Mouse (Mus musculus) small intestine, adult 2 months (tissue): ENCODE measurements around the gene Ipo13. TPM values are rescaled to one million over a fixed set of nuclear protein-coding genes. Genes with fewer than 3 reads are reported as not detected.

Source experiments
- H3K27ac ChIP-seq: fragments of 200-500 bp; 2 replicates; pipeline ENCODE4 v1.5.1; 2012; ENCODE audit warnings: low read depth, low read length, control low read depth, inconsistent platforms; ENCODE audit not compliant: insufficient read depth
- H3K27me3 ChIP-seq: fragments of 200-500 bp; 2 replicates; pipeline ENCODE4 v1.6.1; 2012; ENCODE audit warnings: mild to moderate bottlenecking, moderate library complexity, low read length, inconsistent platforms; ENCODE audit not compliant: control insufficient read depth, insufficient read depth
- H3K36me3 ChIP-seq: fragments of 200-500 bp; 2 replicates; pipeline ENCODE4 v1.6.1; 2012; ENCODE audit warnings: mild to moderate bottlenecking, low read length, control low read depth, inconsistent platforms; ENCODE audit not compliant: control insufficient read depth, insufficient read depth
- H3K4me1 ChIP-seq: fragments of 200-500 bp; 2 replicates; pipeline ENCODE4 v1.6.1; 2012; ENCODE audit warnings: low read length, inconsistent platforms, mixed read lengths; ENCODE audit not compliant: control insufficient read depth, insufficient read depth, insufficient read length
- H3K4me3 ChIP-seq: fragments of 200-500 bp; 2 replicates; pipeline ENCODE4 v1.5.1; 2012; ENCODE audit warnings: low read depth, mild to moderate bottlenecking, control low read depth, inconsistent platforms, low read length, moderate library complexity
- CTCF ChIP-seq: fragments of 200-500 bp; IDR thresholded peaks from 2 replicates; pipeline ENCODE4 v1.5.1; 2012; ENCODE audit warnings: low read depth, mild to moderate bottlenecking, control low read depth, inconsistent platforms, low read length, moderate library complexity, mixed read lengths; ENCODE audit not compliant: insufficient replicate concordance, insufficient read length; ENCODE audit errors: extremely low read depth
- POLR2A ChIP-seq: fragments of 200-500 bp; IDR thresholded peaks from 2 replicates; pipeline ENCODE4 v1.6.1; 2012; ENCODE audit warnings: low read depth, mild to moderate bottlenecking, control low read depth, inconsistent platforms, low read length, moderate library complexity
- WGBS: fragments of 180-500 bp; shearing (Covaris S2); methylation state at CpG from one replicate; pipeline ENCODE4 v1.1.7; 2018; 5-methylcytosine and 5-hydroxymethylcytosine counted together
- polyA plus RNA-seq: library from polyadenylated mRNA; depleted of rRNA; stranded (reverse); fragments of >200 nt; gene quantifications from 2 replicates; pipeline ENCODE4 v1.2.3, GENCODE M21; 2012

Ipo13 gene
- polyA plus RNA-seq, 1 experiment = 36.8 TPM

DNA sequence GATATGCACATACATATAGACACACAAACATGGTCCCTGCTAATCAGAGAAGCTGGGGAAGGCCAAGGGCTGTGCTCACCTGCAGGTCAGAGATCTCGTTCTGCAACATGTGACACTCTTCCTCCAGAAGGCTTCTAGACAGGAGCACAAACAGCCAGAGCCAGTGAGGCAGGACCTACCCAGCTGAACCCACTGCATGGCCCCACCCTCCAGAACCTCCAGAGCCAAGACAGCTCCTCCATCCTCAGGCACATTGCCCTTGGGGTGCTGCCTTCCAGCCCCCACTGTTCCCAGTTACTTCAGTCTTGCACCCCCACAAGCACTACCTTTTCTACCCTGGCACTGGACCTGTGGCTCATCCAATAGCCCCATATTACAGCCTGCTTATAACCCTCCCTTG, 44.4 kb downstream of the Ipo13 start:
- peaks cover 12% of the 10 kb centered on the region for H3K4me1 ChIP-seq
- H3K27me3 ChIP-seq = no peaks in the 10 kb centered on the region
- no peak overlapping the region for H3K4me3 ChIP-seq
- H3K36me3 ChIP-seq = no peaks in the 10 kb centered on the region
- 38% methylated on average over 1 of the region's 1 CpGs for WGBS
- no peak overlapping the region for H3K27ac ChIP-seq
- no peak for TF ChIP-seq CTCF
- no peak for TF ChIP-seq POLR2A

DNA sequence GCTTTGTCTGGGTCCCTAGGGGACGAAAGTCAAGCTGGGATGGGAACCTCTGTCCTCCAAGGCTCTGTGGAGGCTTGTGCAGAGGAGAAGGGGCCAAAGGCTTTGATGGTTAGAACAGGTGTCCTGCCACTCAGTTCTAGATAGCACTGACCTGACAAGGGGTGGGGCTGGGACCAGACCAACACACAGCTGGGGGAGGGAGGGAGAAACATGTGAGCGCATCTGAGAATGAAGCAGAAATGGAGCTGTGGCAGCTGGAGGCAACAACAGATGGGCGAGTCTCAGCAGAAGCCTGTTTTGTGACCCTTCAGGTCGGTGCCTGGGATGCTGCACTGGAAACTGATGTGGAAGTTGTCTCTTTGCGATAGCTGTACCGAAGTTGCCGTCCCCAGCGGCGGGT, 45.5 kb downstream of the Ipo13 start:
- H3K27me3 ChIP-seq = no peaks in the 10 kb centered on the region
- peaks cover 12% of the 10 kb centered on the region for H3K4me1 ChIP-seq
- no peaks in the 10 kb centered on the region for H3K36me3 ChIP-seq
- TF ChIP-seq POLR2A (no peak), CTCF (no peak)
- H3K4me3 ChIP-seq = no peak overlapping the region
- no peak overlapping the region for H3K27ac ChIP-seq
- 77% methylated on average over 9 of the region's 9 CpGs for WGBS

DNA sequence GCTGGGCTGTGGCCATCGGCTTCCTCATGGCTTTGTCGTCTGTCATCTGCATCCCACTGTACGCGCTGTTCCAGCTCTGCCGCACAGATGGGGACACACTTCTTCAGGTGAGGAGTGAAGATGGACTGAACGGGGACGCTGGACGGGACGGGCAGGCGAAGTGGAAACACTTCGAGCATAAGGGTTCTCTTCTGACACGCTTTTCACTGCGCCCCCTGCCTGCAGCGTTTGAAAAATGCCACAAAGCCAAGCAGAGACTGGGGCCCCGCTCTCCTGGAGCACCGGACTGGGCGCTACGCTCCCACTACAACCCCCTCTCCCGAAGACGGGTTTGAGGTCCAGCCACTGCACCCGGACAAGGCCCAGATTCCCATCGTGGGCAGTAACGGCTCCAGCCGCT, 47.0 kb downstream of the Ipo13 start:
- 34% methylated on average over 24 of the region's 24 CpGs for WGBS
- H3K27ac ChIP-seq = no peak overlapping the region
- peak; percentile 52; the same call in 1 of the 2 replicates for TF ChIP-seq CTCF
- no peak for TF ChIP-seq POLR2A
- no peak overlapping the region for H3K4me3 ChIP-seq
- no peaks in the 10 kb centered on the region for H3K36me3 ChIP-seq
- no peaks in the 10 kb centered on the region for H3K27me3 ChIP-seq
- H3K4me1 ChIP-seq = peaks cover 12% of the 10 kb centered on the region

DNA sequence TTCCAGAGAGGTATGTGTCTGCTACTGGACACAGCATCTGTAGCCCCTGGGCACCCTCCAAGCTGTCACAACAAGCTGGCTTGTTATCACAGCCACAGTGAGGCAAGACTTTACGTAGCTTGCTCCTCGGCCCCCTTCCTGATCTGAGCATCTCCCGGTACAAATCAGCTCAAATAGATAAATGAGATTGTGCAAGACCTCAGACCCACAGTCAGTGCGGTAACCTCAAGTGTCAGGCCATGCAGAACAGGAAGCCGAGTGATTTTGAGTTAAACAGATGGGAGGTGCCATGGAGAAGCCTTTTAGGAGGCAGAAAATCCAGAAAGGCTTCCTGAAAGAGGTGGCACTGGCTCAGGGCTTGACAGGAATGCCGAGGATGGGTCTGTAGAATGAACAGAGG, 47.8 kb downstream of the Ipo13 start:
- no peaks in the 10 kb centered on the region for H3K36me3 ChIP-seq
- WGBS = 77% methylated on average over 6 of the region's 6 CpGs
- no peaks in the 10 kb centered on the region for H3K27me3 ChIP-seq
- H3K4me3 ChIP-seq = no peak overlapping the region
- H3K4me1 ChIP-seq = peaks cover 9% of the 10 kb centered on the region
- H3K27ac ChIP-seq = no peak overlapping the region
- TF ChIP-seq CTCF = no peak
- TF ChIP-seq POLR2A = no peak

DNA sequence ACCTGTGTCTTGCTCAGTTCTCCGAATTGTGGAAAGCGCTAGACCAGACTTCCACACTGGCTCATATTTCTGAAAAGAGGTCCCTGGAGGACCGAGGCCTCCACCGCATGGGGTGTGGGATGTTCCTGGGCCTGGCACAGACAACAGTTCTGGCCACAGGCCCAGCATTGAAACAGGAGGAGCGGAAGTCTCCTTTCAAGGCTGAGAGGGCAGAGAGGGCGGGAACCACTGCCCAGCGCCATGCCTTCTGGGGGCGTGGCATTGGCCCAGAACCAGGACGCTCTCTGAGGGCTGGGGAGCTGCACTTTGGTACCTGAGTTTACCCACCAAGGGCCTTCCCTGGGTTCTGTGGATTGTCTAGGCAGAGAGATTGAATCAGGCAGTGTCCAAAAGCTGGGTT, 48.7 kb downstream of the Ipo13 start:
- TF ChIP-seq CTCF (no peak), POLR2A (no peak)
- peaks cover 9% of the 10 kb centered on the region for H3K4me1 ChIP-seq

DNA sequence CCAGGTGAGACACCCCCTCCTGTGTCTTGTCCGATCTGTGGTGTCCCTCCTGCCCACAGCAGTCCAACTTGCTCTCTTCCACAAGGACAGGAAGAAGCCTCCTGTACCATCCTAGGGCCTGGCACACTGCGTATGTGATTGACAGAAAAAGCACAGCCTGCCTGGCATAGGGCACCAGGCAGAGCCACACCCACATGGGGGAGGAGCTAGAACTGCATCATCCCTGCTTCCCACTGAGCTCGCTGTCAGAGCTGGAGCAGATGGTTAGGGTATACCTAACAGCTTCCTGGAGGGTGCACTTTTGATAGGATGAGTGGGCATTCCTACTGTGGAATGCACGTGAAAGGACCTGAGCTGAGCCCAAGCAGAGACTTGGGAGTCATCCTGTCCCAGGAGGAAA, 52.0 kb downstream of the Ipo13 start:
- 56% methylated on average over 4 of the region's 4 CpGs for WGBS
- H3K4me3 ChIP-seq = no peak overlapping the region
- no peaks in the 10 kb centered on the region for H3K36me3 ChIP-seq
- TF ChIP-seq POLR2A (no peak), CTCF (no peak)
- H3K27ac ChIP-seq = no peak overlapping the region
- H3K4me1 ChIP-seq = peaks cover 19% of the 10 kb centered on the region
- H3K27me3 ChIP-seq = no peaks in the 10 kb centered on the region

More for the DNA sequence above, 48.7 kb downstream of the Ipo13 start:
- Histone ChIP-seq H3K27ac (no peak overlapping the region), H3K4me3 (no peak overlapping the region), H3K36me3 (no peaks in the 10 kb centered on the region), H3K27me3 (no peaks in the 10 kb centered on the region)
- 26% methylated on average over 9 of the region's 9 CpGs for WGBS

DNA sequence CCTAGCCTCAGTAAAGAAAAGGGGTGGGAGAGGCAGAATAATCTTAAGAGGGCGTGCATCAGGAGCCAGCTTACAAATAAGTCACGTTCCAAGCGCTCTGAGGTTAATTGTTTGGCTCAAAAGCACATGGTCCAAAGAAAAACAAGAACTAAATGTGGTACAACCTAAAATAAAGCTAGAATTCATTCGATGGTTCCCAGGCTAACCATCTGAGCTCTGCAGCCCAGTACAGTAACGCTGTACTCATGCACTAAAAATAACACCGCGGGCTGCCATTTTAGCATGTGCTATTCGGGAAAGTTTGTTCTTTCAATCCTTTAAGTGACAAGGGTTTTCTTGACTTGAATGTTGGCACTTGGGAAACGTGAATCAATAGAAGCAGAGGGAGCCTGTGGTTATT, 54.2 kb downstream of the Ipo13 start:
- Histone ChIP-seq H3K27ac (no peak overlapping the region), H3K4me3 (no peak overlapping the region), H3K4me1 (peaks cover 10% of the 10 kb centered on the region), H3K27me3 (no peaks in the 10 kb centered on the region), H3K36me3 (no peaks in the 10 kb centered on the region; the same call in 1 of the 2 replicates)
- 83% methylated on average over 9 of the region's 9 CpGs for WGBS
- TF ChIP-seq POLR2A = no peak
- TF ChIP-seq CTCF = no peak

DNA sequence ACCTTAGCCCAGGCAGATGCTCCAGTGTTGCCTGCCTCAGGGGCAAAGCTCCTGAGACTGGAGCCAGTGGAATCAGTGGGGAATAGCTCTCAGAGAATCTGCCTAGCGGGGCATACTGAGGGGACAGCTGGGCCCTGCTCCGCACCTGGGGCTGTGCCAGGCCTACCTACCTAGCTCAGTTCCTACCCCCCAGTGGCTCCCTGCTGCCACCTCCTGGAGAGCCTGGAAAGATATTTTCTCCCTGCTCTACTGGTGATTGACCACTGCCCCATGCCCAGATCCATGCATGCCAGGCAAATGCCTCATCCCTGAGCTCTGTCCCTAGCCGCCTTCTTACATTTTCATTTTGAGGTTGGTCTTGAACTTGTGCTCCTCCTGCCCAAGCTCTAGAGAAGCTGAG, 56.0 kb downstream of the Ipo13 start:
- Histone ChIP-seq H3K27me3 (no peaks in the 10 kb centered on the region), H3K27ac (no peak overlapping the region), H3K4me3 (no peak overlapping the region), H3K36me3 (no peaks in the 10 kb centered on the region; the same call in 1 of the 2 replicates), H3K4me1 (peaks cover 10% of the 10 kb centered on the region)
- TF ChIP-seq CTCF (peak; percentile 64; the same call in 1 of the 2 replicates), POLR2A (no peak)
- 52% methylated on average over 3 of the region's 3 CpGs for WGBS
